Mouse (Mus musculus) adrenal gland, adult 18-20 months (tissue): Measurements from ENCODE around the gene Ptpn14. TPM values are rescaled to one million over a fixed set of nuclear protein-coding genes. Genes with fewer than 3 reads are reported as not detected.

ENCODE experiments used
- DNase-seq, 2 experiments: peaks; one replicate each; pipeline ENCODE4 v3.0.0; 2021 to 2022; ENCODE audit warnings: low spot score in 2 of 2
- total RNA-seq, 2 experiments: library from RNA; stranded (reverse); gene quantifications; 1 replicate in 1 of 2; 2 replicates in 1 of 2; pipeline ENCODE4 v1.2.3; 2021

Gene Ptpn14
- total RNA-seq, 2 experiments from 2014 or later, result 13.5 to 19.8 TPM

- no peak for DNase-seq
Observed at GRCm38 (mm10) chr1:189860942-189861315, 132.9 kb downstream of the Ptpn14 start.

DNA sequence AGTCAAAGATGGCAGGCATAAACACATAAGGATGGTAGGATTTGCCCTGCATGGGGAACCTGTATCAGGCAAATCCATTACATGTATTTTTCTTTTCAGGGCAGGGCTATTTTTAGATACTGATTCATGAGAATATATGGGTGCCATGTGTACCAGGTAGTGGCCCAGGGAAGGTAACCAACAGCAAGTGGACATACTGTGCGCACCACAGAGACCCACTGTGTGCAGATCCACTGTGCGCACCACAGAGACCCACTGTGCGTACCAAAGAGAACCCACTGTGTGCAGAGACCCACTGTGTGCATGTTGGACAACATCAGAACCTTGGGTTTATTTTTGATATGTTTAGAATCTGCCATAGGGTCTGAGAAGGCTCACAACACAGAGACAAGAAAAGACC, 135.7 kb downstream of the Ptpn14 start:
- DNase-seq, result no peak

GRCm38 (mm10) chr1:189864301-189864700, 136.2 kb downstream of the Ptpn14 start:
- no peak for DNase-seq

GRCm38 (mm10) chr1:189864846-189865560, 136.9 kb downstream of the Ptpn14 start:
- no peak for DNase-seq

DNA sequence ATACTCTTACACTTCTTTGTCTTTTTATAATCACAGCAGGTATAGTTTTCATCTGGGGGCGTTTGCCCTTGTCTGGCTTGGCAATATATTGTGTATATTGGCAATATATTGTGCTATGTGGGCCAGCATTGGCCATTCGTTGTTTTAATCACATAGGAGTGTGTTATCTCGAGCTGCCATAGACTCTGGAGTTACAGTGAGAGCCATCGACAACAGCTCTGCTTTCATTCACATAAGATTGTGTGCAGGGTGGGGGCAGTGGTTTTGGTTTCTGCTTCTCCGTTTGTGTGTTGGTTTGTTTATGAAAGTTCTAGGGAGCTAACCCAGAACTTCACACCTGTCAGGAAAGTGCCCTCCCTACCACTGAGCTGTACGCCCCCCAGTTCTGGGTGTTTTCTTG, 138.6 kb downstream of the Ptpn14 start:
- DNase-seq, result no peak

GRCm38 (mm10) chr1:189867034-189867433, 139.0 kb downstream of the Ptpn14 start:
- DNase-seq, result no peak

- peak in 1 of 2 experiments; percentile 22 for DNase-seq
Observed at GRCm38 (mm10) chr1:189867497-189867896, 139.4 kb downstream of the Ptpn14 start.

DNA sequence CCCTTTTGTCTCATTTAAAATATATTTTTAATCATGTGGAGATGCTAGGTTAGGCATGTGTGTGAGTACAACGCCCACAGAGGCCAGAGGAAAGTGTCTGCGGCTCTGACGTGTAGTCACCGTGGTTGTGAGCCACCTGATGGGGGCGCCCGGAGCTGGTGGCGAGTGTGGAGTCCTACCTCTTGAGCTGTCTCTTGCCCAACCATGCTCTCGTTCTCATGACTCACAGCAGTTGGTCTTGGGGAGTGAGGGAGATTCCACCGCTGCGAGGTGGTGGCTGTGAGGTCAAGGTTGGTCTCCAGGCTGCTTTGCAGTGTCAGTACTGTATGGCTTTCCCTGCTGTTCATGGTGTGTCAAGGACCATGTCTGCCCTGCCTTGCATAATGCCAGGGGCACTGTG, 140.0 kb downstream of the Ptpn14 start:
- DNase-seq, result peak; percentile 35 to 45

GRCm38 (mm10) chr1:189869651-189870270, 141.7 kb downstream of the Ptpn14 start:
- DNase-seq, result no peak

DNA sequence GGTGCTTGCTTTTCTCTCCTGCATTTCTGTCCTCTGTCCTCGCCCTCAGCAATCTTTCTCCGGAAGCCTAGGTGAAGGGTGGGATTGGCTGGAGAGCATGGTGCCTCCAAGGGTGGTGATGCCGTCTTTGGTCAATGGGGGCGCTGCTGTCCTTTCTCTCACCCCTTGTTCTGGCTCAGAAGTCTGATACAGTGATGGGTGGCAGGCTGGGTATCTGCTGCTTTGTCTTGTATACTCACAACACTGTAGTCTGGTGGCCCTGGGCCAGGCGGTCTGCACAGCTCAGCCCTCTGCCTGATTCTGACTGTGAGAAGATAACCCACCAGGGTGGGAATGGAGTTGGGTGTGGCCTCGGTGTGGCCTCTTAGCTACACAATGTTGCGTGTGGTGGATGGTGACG, 142.5 kb downstream of the Ptpn14 start:
- DNase-seq, result no peak

DNA sequence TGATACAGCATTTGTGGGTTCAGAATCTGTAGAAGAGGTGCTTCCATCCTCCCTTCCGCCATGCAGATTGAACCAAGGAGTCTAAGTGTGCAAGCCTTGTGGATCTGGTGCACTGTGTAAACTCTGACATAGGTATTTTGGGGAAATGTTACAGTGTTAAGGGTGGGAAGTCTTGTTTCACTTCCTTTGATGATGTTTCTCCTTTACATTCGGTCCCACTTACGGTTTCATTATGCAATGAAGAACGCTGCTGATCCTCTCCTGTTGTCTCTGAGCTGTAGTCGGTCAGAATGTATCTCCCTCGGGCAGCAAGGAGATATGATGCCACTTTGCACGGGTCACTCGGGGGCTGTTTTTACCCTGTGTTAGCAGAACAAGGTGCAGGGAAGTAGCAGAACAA, 143.6 kb downstream of the Ptpn14 start:
- no peak for DNase-seq

- DNase-seq, result no peak
Observed at GRCm38 (mm10) chr1:189872050-189872449, 144.0 kb downstream of the Ptpn14 start.

DNA sequence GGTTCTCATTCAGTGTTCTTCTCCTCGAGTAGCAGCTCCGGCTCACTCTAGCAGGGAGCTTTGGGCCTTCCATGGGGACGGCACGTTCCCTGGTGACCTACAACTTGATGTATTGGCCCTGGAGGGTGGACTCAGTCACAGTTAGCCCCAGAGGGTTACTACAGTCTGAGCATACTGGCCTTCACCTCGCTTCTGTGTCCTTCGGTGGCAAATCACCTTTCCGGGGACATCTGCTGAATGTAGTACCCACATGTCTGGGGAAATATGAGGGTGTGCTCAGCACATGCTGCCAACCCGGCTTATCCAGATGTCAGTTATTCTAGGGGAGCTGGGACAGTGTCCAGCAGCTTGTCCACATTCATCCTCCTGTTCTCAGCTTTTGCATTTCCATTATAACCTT, 145.5 kb downstream of the Ptpn14 start:
- no peak for DNase-seq

GRCm38 (mm10) chr1:189875439-189875861, 147.4 kb downstream of the Ptpn14 start:
- DNase-seq, result no peak

GRCm38 (mm10) chr1:189876162-189876561, 148.1 kb downstream of the Ptpn14 start:
- no peak for DNase-seq

GRCm38 (mm10) chr1:189879212-189879611, 151.1 kb downstream of the Ptpn14 start:
- no peak for DNase-seq

- no peak for DNase-seq
Observed at GRCm38 (mm10) chr1:189879965-189880364, 151.9 kb downstream of the Ptpn14 start.

DNA sequence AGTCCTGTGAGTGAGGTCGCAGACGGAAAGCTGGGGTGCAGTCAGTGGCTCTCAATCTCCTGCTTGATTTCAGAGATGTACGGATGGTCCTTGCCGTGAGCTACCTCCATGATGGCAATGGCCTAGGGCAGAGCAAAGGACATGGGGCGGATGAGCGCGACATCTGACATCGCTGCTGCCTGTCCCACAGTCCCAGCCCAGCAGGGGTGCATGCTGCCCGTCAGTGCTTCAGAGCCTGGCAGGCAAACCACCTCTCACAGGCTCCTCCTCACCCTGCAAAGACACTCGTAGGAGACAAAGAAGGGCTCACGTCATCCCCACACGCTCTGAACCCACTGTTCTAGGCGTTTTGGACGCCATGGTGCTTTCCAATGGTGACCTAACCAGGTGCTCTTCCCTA, 152.7 kb downstream of the Ptpn14 start:
- DNase-seq, result no peak

GRCm38 (mm10) chr1:189882886-189883285, 154.8 kb downstream of the Ptpn14 start:
- peak in 1 of 2 experiments; percentile 64 for DNase-seq

GRCm38 (mm10) chr1:189883531-189884170, 155.6 kb downstream of the Ptpn14 start:
- peak; percentile 42 for DNase-seq

DNA sequence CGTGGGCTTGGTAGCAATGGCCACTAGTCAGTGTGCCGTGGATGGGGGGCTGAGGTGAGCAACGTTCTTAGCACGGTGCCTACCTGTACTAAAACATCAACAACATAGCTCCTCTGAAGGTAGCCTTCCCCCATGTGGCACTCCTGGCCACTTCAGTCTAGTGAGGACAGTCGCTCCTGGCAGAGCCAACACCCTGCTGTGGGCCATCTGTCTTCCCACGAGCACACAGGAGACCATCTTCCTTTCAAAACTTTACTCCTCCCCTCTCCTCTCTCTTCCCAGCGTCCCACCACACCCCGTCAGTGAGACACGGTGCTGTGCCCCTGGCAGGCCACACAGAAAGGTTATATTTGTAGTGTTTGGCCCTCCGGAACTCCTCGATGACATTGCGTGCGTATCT, 156.9 kb downstream of the Ptpn14 start:
- no peak for DNase-seq

DNA sequence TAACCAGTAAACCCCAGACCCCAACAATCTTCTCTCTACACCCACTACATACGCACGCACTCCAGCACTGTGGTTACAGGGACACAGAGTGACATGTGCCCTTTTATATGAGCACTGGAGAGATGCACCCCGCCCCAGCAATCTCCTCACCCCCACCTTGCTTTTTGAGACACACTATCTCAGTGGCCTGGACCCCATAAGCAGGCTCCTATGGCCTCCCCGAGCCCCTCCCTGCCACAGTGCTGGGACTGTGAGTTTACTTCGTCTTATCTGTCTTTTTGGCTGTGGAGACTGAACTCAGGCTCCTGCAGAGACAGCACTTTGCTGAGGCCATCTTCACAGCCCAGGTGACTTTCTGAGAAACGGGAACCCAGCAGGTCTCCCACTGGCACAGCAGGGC, 157.9 kb downstream of the Ptpn14 start:
- DNase-seq, result no peak
